Mouse (Mus musculus) NIH3T3 (cell line): ENCODE results near the gene Lpar3.
"Not testable (repeated sequence)": the region's sequence is repeated elsewhere in the genome, so short reads cannot be mapped to it uniquely, and the experiment has no call there.

Experiments
- DNase-seq: peaks from one replicate; pipeline ENCODE4 v3.0.0-alpha.2; 2012; ENCODE audit warnings: low read depth

Gene Lpar3

DNA sequence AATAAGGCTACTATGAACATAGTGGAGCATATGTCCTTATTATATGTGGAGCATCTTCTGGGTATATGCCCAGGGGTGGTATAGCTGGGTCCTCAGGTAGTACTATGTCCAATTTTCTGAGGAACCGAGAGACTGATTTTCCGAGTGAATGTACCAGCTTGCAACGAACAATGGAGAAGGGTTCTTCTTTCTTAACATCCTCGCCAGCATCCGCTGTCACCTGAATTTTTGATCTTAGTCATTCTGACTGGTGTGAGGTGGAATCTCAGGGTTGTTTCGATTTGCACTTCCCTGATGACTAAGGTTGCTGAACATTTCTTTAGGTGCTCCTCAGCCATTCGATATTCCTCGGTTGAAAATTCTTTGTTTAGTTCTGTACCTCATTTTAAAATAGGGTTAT is 11.0 kb upstream of the Lpar3 start:
- DNase-seq = not testable (repeated sequence)

DNA sequence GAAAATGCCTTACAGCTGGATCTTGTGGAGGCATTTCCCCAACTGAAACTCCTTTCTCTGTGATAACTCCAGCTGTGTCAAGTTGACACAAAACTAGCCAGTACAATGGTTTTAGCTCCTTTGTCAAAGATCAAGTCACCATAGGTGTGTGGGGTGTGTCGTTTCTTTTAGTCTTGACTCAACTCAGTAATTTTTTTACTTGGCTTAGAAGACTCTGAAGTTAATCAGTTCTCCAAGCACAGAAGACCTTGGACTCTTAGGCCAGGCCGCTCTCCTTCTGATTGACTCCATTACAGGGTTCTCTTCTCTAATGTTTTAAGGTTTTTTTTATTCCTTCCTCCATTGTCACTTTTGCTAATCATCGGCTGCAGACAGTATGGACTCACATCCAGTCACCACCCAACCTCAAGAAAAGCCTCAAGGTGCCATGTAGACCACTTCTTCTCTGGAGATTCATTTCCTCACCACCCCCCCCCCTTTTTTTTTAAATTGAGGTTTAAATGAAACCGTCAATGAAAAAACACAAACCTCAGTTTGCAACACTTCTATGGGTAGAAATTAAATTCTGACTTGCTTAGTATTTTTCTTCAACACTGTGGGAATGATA is 9.5 kb upstream of the Lpar3 start:
- DNase-seq = no peak

DNA sequence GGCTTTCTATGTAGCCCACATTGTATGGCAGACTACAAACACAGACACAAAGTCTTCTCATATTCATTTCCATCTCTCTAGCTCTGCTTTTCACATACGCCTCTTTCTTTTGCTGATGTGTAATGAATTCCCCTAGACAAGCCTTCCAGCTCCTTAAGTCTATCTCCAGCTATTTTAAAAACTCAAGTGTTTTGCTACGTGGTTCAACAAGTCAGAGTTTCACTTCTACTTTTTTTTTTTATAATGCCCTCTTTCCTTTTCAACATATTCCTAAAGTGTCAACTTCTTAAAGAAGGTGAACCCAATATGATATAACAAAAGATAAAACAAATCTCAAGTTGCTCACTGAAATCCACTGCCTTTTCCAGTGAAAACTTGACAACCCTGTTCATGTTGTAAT is 8.8 kb upstream of the Lpar3 start:
- no peak for DNase-seq

DNA sequence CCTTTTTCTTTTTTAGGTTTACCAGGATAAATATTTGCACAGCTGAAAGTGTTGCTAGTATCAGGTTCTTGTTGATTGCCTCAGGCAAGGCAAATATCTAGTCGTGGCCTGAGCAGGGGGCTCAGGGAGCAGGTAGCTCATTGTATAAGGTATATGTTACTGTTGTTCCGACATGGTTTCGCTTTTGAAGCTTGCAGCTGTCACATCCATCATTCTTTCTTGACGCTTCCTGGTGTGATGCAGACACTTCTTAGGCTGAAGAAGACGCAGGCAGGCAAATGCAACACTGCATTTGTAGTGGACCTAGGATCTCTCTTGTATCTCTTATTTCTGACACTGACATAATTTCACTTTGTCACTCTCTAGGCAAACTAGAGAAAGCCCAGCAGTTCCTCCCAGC is 7.4 kb upstream of the Lpar3 start:
- no peak for DNase-seq

- no peak for DNase-seq
Observed at GRCm38 (mm10) chr3:146216561-146216960, 4.2 kb upstream of the Lpar3 start.

- no peak for DNase-seq
Observed at GRCm38 (mm10) chr3:146224271-146224670, 3.5 kb downstream of the Lpar3 start.

GRCm38 (mm10) chr3:146225061-146225761 is 4.4 kb downstream of the Lpar3 start:
- peak; percentile 89 for DNase-seq

DNA sequence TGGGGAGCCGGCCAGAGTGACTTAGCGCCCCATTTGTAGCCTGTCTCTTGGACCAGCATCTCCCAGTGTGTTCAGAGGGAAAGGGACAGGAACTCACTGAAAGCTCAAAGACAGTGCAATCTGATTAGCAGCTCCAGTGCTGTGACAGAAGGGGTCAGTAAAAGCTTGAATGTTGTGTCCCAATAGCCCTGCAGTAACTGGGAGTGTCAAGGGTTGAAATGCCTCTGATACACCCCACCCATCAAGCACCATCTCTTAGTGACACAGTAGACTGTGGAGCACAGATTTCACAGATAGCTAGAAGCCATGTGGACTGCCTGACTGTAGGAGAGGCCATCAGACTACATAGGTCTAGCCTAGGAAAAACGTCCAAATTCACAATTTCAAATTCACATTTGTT is 6.7 kb downstream of the Lpar3 start:
- DNase-seq = no peak

DNA sequence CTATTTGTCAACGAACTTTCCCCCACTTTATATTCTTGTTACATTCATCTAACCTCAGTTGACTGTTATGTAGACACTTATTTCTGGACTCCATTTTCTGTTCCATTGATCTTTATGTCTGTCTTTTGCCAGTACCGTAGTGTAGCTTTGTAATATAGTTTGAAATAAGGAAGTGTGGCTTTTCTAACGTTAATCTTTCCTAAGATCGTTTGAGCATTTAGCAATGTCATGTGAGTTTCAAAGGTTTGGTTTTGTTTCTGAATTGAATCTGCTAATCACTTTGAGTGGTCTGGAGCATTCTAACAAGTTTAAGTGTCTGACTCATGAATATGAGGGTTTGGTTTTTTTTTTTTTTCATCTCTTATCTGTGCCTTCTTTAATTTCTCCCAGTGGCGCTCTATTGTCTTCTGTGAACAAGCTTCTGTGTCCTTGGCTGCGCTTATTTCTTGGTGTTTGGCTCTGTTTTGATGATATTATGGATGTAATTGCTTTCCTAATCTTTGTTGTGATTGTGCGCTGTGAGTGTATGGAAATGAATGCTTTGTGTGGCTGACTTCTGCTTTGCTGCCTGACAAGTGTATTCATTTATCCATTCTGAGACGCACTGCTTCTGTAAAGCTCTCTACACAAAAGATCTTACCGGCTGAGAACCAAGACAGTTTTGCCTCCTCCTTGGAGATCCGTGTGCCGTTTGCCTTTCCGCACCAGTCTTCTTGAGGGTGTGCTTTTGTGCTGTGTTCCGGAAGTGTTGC is 8.0 kb downstream of the Lpar3 start:
- no peak for DNase-seq

GRCm38 (mm10) chr3:146232708-146233107 is 11.9 kb downstream of the Lpar3 start:
- DNase-seq = no peak

GRCm38 (mm10) chr3:146233741-146234140 is 13.0 kb downstream of the Lpar3 start:
- no peak for DNase-seq

DNA sequence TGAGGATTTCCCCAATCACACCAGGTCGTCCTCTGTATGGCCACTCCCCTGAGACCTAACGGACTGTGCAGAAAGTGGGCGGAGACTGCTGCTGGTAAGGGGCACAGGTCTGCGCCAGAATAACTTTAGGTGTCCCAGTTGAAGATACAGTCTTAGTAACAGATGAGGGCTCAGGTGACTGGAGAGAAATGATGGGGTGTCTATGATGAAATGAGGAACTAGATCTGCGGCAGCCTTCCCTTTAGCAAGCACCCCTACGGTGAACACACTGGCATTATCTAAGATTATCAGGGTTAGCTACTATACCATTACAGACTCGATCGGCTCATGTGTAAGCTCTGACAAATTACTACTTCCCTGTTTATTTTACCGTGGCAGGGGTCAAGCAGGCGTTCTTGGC is 13.8 kb downstream of the Lpar3 start:
- no peak for DNase-seq

- no peak for DNase-seq
Observed at GRCm38 (mm10) chr3:146236280-146236679, 15.5 kb downstream of the Lpar3 start.

DNA sequence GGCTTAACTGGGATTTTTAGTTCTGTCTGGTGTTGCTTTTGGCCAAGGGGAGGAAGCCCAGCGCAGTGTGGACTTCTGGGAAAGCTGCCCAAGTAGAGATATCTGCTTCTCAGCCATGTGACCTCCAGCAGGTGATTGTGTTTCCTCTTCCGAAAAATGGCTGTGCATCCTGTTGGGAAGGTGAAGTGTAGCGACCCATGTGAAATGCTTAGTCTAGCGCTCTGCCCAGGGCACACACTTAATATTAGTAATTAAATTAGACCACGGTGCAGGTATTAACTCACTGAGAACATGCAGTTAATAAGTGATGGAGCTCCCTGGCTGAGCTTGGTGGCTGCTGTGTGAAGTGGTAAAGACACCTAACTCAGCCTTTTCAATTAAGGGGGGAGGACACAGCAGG is 16.9 kb downstream of the Lpar3 start:
- DNase-seq = no peak

GRCm38 (mm10) chr3:146244630-146245029 is 23.9 kb downstream of the Lpar3 start:
- DNase-seq = no peak

DNA sequence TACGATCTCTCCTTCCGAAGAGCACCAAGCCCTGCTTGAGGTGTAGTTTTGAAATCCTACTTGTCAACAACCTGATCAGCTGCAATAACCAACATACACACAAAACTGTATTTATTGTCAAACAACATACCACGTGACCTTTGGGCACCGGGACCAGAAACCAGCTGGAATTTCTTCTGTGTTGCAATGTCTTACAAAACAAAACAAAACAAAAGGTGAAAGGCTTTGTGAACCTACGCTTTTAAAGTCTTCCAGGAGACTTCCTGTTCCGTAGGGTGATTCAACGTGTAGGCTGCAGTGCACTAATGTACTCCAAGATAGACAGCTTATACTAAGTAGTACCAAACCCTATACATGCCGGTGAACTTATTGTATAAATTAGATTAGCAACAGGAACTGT is 25.8 kb downstream of the Lpar3 start:
- no peak for DNase-seq

- DNase-seq = no peak
Observed at GRCm38 (mm10) chr3:146246992-146247391, 26.2 kb downstream of the Lpar3 start.

DNA sequence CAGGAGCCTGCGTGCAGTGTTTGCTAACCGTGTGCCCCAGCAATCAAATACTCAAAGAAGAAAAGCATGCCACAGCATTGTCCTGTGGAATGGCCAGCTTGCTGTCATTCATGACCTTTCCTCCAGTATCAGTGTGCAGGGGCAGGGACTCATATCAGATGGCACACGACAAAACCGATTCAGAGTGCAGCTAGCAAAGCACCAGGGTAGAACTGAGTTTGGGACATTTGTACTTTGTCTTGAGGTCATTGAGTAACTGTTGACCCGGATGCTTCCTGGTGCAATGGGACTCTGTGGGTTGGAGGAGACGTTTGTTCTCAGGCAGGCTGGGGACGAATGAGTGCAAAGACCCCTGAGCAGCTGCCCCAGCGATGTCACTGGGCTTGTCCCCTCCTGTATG is 29.1 kb downstream of the Lpar3 start:
- DNase-seq = no peak

DNA sequence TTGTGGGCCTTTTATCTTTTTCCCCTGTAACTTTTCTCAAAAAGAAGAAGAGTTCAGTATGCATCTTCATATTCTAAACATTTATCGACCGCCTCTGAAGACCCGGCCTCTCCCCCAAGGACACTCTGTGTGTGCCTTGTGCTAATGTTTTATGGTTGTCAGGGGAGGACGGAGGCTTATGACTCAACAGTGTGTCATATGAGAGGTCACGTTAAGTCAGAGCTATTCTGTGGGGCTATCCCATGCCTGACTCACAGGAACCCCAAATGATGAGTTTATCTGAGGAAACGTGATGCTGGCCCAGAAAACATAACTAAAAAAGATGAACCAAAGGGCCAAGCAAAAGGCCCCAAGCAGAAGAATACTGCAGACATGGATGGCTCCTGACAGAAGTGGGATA is 31.0 kb downstream of the Lpar3 start:
- peak; percentile 68 for DNase-seq

DNA sequence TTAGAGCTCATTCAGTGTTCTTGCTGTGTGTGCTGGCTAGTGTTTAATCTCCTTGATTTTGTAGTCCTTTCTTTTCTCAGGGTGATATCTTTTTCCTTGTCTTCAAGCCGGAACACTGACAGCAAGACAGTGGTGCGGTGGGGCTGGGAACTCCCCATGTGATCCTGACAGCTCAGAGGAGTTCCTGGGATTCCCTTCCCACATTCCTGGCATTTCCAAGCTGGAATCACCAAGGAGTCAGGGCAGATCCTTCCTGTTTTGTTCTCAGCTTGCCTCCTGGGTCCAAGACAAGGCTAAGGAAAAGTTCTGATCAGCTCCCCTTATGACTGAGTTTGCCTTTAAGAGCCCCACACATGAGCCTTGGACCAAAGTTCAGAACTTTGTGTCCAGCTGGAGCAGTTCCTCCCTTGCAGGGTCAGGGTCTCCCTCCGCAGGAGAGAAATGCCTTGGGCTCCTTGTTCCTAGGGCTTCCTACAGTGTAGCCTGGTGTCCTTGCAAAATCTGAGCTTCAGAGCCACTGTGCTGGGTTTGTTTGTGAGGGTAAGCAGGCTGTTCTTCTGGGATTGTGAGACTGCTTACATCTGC is 33.1 kb downstream of the Lpar3 start:
- DNase-seq = peak; percentile 45

GRCm38 (mm10) chr3:146255123-146255522 is 34.4 kb downstream of the Lpar3 start:
- no peak for DNase-seq

DNA sequence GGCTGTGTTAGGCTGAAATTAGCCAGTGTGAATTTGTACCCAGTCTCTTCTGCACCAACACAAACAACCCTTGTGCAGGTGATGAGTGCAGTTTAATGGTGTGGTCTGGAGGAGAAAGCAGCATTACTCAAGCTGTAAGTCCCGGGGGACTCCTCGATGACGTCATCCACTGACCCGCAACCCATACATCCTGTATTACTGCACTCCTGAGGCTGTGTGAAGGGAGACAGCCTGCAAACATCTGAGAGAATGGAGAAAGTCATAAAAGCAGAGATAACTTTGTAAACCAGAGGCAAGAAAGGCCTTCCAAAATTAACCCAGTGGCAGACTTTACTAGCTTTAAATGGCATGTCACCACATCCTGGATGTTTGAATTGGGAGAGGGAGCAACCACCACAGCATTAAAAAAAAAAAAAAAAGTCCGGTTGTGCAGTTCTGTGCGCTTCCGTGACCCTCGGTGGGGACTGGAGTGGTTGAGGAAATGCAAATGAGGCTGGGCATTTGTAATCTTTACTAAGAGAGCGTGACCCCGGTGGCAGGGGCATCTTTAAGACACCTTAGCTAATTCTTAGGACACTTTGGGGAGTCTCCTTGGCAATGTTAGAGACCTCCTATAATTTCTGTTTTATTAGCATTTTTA is 36.8 kb downstream of the Lpar3 start:
- peak; percentile 92 for DNase-seq
